Mouse (Mus musculus) spleen, adult 12 weeks (tissue): ENCODE results near the gene Rbm20.
A peak's percentile ranks its signal among the peaks of the same experiment; 100 is the strongest.
"Not testable (repeated sequence)": the region's sequence is repeated elsewhere in the genome, so short reads cannot be mapped to it uniquely, and the experiment has no call there.

Experiments used
- DNase-seq: peaks from one replicate; pipeline ENCODE4 v3.0.0; 2022; ENCODE audit warnings: low spot score

Rbm20 gene

GRCm38 (mm10) chr19:53676718-53677634 lies at the start of gene Rbm20:
Rbm20 (plus strand) TSS chr19:53677306.
- no peak for DNase-seq

- DNase-seq = no peak
These were observed 39.1 kb upstream of the Rbm20 start for GRCm38 (mm10) chr19:53638041-53638440.

GRCm38 (mm10) chr19:53638727-53639126 lies 38.4 kb upstream of the Rbm20 start:
- DNase-seq = no peak

GRCm38 (mm10) chr19:53644020-53644595 lies 33.0 kb upstream of the Rbm20 start:
- DNase-seq = no peak

GRCm38 (mm10) chr19:53647301-53647700 lies 29.8 kb upstream of the Rbm20 start:
- no peak for DNase-seq

GRCm38 (mm10) chr19:53648056-53648455 lies 29.1 kb upstream of the Rbm20 start:
- no peak for DNase-seq

GRCm38 (mm10) chr19:53648802-53649236 lies 28.3 kb upstream of the Rbm20 start:
- DNase-seq = peak; percentile 31

GRCm38 (mm10) chr19:53649361-53649760 lies 27.7 kb upstream of the Rbm20 start:
- DNase-seq = no peak

GRCm38 (mm10) chr19:53649802-53650201 lies 27.3 kb upstream of the Rbm20 start:
- DNase-seq = no peak

GRCm38 (mm10) chr19:53650921-53651320 lies 26.2 kb upstream of the Rbm20 start:
- no peak for DNase-seq

GRCm38 (mm10) chr19:53652267-53652666 lies 24.8 kb upstream of the Rbm20 start:
- no peak for DNase-seq

- no peak for DNase-seq
These were observed 23.3 kb upstream of the Rbm20 start for GRCm38 (mm10) chr19:53653624-53654467.

GRCm38 (mm10) chr19:53656443-53656842 lies 20.7 kb upstream of the Rbm20 start:
- DNase-seq = not testable (repeated sequence)

GRCm38 (mm10) chr19:53657437-53657836 lies 19.7 kb upstream of the Rbm20 start:
- DNase-seq = no peak

- DNase-seq = no peak
These were observed 16.2 kb upstream of the Rbm20 start for GRCm38 (mm10) chr19:53660722-53661420.

- no peak for DNase-seq
These were observed 15.0 kb upstream of the Rbm20 start for GRCm38 (mm10) chr19:53661938-53662722.

- DNase-seq = no peak
These were observed 12.3 kb upstream of the Rbm20 start for GRCm38 (mm10) chr19:53664831-53665230.

GRCm38 (mm10) chr19:53665391-53665790 lies 11.7 kb upstream of the Rbm20 start:
- DNase-seq = no peak

GRCm38 (mm10) chr19:53666708-53667107 lies 10.4 kb upstream of the Rbm20 start:
- DNase-seq = no peak

- no peak for DNase-seq
These were observed 8.3 kb upstream of the Rbm20 start for GRCm38 (mm10) chr19:53668821-53669220.

- no peak for DNase-seq
These were observed 6.4 kb upstream of the Rbm20 start for GRCm38 (mm10) chr19:53670625-53671141.
